Mouse (Mus musculus) hindbrain, embryonic 14.5 days (tissue): ENCODE results near the gene Ctdspl. TPM values are rescaled to one million over a fixed set of nuclear protein-coding genes. Genes with fewer than 3 reads are reported as not detected.

ENCODE experiments used
- ATAC-seq: fragments of 200-750 bp; cut with Nextera tagmentation; 2 replicates; pipeline ENCODE4 v1.8.0; 2017; ENCODE audit warnings: moderate number of reproducible peaks, mild to moderate bottlenecking, moderate TSS enrichment, moderate library complexity; ENCODE audit not compliant: low FRiP score
- DNase-seq: peaks from one replicate; pipeline ENCODE4 v3.0.0-alpha.2; 2015; ENCODE audit warnings: low spot score
- H3K27ac ChIP-seq: fragments of 300-500 bp; sonication (generic); 2 replicates; pipeline ENCODE4 v1.5.1; 2014; ENCODE audit warnings: mild to moderate bottlenecking, moderate library complexity
- H3K27me3 ChIP-seq: fragments of 300-500 bp; sonication (generic); 2 replicates; pipeline ENCODE4 v1.6.1; 2014; ENCODE audit warnings: mild to moderate bottlenecking, low read length, mixed read lengths; ENCODE audit not compliant: control insufficient read depth, insufficient read depth
- H3K36me3 ChIP-seq: fragments of 300-500 bp; sonication (generic); replicated peaks from 2 replicates; pipeline ENCODE4 v1.6.1; 2014; ENCODE audit not compliant: control insufficient read depth, insufficient read depth
- H3K4me1 ChIP-seq: fragments of 300-500 bp; sonication (generic); replicated peaks from 2 replicates; pipeline ENCODE4 v1.6.1; 2014; ENCODE audit warnings: antibody characterized with exemption, low read length, mixed read lengths; ENCODE audit not compliant: control insufficient read depth, insufficient read depth
- H3K4me2 ChIP-seq: fragments of 300-500 bp; sonication (generic); replicated peaks from 2 replicates; pipeline ENCODE4 v1.6.1; 2014; ENCODE audit warnings: mild to moderate bottlenecking, moderate library complexity
- H3K4me3 ChIP-seq: fragments of 300-500 bp; sonication (generic); replicated peaks from 2 replicates; pipeline ENCODE4 v1.5.1; 2014; ENCODE audit warnings: mild to moderate bottlenecking, low read length
- H3K9ac ChIP-seq: fragments of 300-500 bp; sonication (generic); 2 replicates; pipeline ENCODE4 v1.6.1; 2014
- H3K9me3 ChIP-seq: fragments of 300-500 bp; sonication (generic); 2 replicates; pipeline ENCODE4 v1.6.1; 2016; ENCODE audit warnings: low read length; ENCODE audit not compliant: control insufficient read depth
- WGBS: fragments of 180-500 bp; shearing (Covaris S2); extraction: QIAGEN DNeasy Blood & Tissue Kit; methylation state at CpG from one replicate; pipeline ENCODE4 v1.1.7; 2014; 5-methylcytosine and 5-hydroxymethylcytosine counted together
- polyA plus RNA-seq: library from polyadenylated mRNA; unstranded; fragments of >200 nt; fragmentation: Nextera tagmentation; extraction: Ambion mirVana; gene quantifications from 2 replicates; pipeline ENCODE4 v1.2.1, GENCODE M21; 2014

Gene Ctdspl
- 7.5 and 7.7 TPM in 2 replicates for polyA plus RNA-seq

DNA sequence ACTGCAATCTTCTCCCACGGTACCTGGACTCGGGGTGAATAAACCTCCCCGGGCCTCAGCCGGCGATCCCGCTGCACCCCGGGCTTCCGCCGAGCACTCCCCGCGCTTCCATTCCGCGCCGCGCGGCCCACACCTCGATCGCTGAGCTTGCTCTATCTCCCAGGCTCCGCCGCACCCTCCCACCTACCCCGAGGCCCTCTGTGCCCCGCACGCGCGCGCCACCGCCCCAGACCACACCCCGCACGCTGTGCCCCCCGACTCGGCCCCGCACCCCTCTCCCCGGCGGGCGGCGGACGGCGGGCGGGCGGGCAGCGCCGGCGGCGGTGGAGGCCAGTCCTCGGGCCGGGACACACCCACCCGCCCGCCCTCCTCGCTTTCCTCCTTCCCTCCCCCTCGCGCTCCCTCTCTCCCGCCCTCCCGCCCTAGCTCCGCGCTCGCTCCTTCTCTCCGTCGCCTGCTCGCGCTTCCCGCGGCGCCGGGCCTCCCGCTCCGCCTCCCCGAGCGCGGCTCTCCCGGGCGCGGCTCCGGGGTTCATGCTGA, at the start of gene Ctdspl:
Ctdspl (plus strand) TSS at position 343 of the 540 bp plus-strand sequence.
- Histone ChIP-seq H3K4me2 (peak within 1 kb of the TSS; percentile 93), H3K27ac (peak within 1 kb of the TSS; percentile 83), H3K9me3 (no peaks in the 10 kb centered on the region), H3K4me1 (peaks cover 22% of the 10 kb centered on the region), H3K4me3 (peak within 1 kb of the TSS; percentile 82), H3K36me3 (no peaks in the 10 kb centered on the region), H3K9ac (peak within 1 kb of the TSS; percentile 90), H3K27me3 (no peaks in the 10 kb centered on the region)
- peak; percentile 60 for ATAC-seq
- DNase-seq: peak; percentile 46
- 0% methylated on average over 39 of the region's 73 CpGs for WGBS

DNA sequence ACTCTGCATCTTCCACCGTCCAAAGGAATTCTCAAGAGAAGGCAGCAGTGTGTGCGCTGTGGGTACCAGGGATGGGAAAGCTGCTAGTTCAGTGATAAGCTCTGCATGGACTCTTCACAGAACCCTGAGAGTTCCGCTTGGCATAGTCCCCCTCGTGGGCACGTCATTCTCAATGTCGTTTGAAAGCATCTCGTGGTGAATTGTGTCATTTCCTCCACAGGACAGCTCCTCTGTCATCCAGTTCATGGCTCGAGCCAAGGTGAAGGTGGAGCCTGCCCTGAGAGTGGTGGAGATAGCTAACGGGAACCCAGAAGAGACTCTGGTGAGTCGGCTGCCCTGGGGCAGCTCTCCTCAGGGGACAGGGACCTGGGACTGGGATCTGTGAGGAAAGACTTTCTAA, 49.4 kb upstream of the Ctdspl start:
- Histone ChIP-seq H3K4me3 (no peak overlapping the region), H3K9ac (no peak overlapping the region), H3K9me3 (no peaks in the 10 kb centered on the region), H3K4me1 (no peaks in the 10 kb centered on the region), H3K27me3 (no peaks in the 10 kb centered on the region), H3K4me2 (no peak overlapping the region), H3K27ac (no peak overlapping the region), H3K36me3 (no peaks in the 10 kb centered on the region)
- ATAC-seq: no peak
- no peak for DNase-seq
- WGBS: 75% methylated on average over 10 of the region's 10 CpGs

DNA sequence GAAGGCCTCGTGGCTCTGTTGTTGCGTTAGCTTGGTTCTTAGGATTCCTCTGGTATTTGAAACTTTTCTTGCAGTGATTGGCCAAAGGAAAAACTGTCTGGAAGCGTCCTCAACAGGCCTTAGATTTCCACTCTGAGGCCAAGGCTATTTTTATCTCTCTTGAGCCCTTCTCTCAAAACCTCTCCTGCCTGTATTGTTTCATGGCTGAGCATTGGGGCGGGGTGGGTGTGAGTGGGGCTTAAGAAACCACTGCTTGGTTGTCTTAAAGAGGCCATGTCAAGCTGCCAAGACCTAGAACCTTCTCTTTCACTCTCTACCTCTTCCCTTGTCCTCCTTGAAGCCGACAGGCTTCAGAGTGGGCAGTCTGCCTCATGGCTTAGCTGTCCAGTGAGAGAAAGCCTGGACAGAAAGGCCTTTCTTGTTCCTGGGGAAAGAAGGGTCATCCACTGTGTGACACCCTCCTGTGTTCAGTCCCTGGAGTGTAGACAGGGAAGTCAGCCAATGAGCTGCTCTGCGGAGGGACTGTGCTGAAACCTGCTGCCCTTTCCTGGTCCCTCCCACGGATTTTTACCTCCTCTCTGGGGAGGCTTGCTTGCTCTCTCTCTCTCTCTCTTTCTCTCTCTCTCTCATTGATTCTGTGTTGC, 48.8 kb upstream of the Ctdspl start:
- Histone ChIP-seq H3K4me1 (no peaks in the 10 kb centered on the region), H3K9me3 (no peaks in the 10 kb centered on the region), H3K4me2 (no peak overlapping the region), H3K27me3 (no peaks in the 10 kb centered on the region), H3K4me3 (no peak overlapping the region), H3K27ac (no peak overlapping the region), H3K9ac (no peak overlapping the region), H3K36me3 (no peaks in the 10 kb centered on the region)
- DNase-seq (no peak), ATAC-seq (no peak)
- 76% methylated on average over 7 of the region's 7 CpGs for WGBS

DNA sequence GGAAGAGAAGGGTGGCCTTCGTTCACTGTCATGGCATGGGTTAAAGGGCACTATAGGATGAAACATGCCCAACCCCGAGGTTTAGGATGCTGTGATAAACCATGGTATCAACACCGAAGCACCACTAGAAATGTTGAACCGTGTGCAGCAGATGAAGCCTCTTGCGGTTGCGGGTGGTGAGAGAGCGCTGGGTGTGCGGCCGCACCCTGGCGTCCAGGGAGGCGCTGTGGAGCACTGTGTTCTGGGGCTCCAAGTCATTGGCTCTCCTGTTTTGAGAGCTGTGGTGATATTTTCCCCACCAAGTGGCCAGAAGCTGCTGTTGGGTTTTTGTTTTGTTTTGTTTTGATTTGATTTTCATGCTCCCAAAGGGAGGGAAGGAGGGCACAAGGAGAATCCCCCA, 47.7 kb upstream of the Ctdspl start:
- no peak overlapping the region for H3K9ac ChIP-seq
- H3K9me3 ChIP-seq: no peaks in the 10 kb centered on the region
- H3K4me1 ChIP-seq: no peaks in the 10 kb centered on the region
- no peak overlapping the region for H3K4me3 ChIP-seq
- H3K36me3 ChIP-seq: no peaks in the 10 kb centered on the region
- 89% methylated on average over 11 of the region's 11 CpGs for WGBS
- DNase-seq (no peak), ATAC-seq (no peak)
- no peaks in the 10 kb centered on the region for H3K27me3 ChIP-seq
- H3K27ac ChIP-seq: no peak overlapping the region
- no peak overlapping the region for H3K4me2 ChIP-seq

DNA sequence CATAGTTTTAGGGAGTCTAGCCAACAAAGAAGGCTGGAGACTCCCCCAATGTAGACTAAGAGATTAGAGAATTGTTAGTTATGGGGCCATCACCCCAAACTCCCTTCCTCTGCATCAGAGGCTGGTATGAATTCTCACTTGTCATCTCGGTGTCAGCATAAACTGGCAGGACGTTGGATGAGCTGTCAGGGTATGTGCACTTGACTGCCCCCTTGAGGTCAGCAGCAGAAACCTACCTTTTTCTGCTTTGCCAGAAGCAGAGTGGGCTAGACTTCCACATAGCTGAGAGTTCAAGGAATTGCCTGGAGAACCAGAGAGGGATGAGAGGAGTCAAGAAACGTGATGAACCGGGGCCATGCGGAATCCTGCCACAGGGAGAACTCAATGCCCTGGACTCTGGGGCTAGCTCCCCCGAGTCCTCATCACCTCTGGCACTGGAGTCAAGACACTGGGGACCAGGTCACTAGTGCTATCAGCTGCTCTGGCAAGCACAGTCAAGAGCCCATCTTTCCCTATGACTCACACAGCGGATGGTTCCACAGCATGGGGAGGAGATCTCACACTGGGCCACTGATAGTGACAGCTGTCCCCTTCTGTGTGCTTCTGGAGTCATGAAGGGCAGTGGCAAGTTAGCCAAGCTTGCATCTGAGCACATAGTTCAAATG, 44.8 kb upstream of the Ctdspl start:
- DNase-seq (no peak), ATAC-seq (no peak)
- Histone ChIP-seq H3K9me3 (no peaks in the 10 kb centered on the region), H3K27ac (no peak overlapping the region), H3K27me3 (no peaks in the 10 kb centered on the region), H3K36me3 (no peaks in the 10 kb centered on the region), H3K9ac (no peak overlapping the region), H3K4me3 (no peak overlapping the region), H3K4me1 (no peaks in the 10 kb centered on the region), H3K4me2 (no peak overlapping the region)
- 78% methylated on average over 7 of the region's 7 CpGs for WGBS

DNA sequence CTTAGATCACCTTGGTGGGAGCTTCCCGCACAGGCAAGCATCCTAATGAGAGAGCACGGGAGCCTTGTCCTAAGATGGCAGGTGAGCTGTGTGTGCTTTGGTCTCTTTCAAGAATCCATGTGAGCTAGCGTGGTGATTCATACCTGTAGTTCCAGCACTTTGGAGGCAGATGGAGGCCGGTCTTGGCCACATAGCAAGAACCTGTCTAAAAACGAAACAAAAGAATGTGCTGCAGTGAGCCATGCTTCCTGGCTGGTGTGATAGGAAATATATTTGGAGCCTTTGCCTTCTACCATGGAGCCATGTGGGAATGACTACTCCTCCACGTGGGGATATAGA, 44.3 kb upstream of the Ctdspl start:
- Histone ChIP-seq H3K4me3 (no peak overlapping the region), H3K4me1 (no peaks in the 10 kb centered on the region), H3K9ac (no peak overlapping the region), H3K36me3 (no peaks in the 10 kb centered on the region), H3K9me3 (no peaks in the 10 kb centered on the region), H3K4me2 (no peak overlapping the region), H3K27ac (no peak overlapping the region), H3K27me3 (no peaks in the 10 kb centered on the region)
- no peak for ATAC-seq
- DNase-seq: no peak
- 91% methylated on average over 6 of the region's 6 CpGs for WGBS

DNA sequence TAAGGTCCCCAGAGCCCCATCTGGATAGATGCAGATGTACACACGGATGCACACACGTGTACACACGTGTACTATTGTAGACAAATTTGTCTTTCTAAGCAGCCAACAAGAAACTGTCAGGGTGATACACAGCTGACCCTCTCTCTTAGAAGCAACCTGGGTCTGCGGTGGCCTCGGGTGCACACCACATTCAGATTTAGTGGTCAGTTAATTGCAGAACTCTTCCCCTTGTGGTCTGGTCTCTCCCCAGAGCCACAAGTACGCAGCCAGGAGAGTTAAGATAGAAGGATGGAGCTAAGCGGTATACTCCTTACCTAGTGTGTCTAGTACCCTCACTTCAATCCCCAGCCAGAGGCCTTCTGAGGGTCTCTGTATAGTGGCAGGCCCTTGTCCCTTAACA, 43.1 kb upstream of the Ctdspl start:
- Histone ChIP-seq H3K27ac (no peak overlapping the region), H3K9ac (no peak overlapping the region), H3K4me2 (no peak overlapping the region), H3K27me3 (no peaks in the 10 kb centered on the region), H3K4me1 (no peaks in the 10 kb centered on the region), H3K4me3 (no peak overlapping the region), H3K9me3 (no peaks in the 10 kb centered on the region), H3K36me3 (no peaks in the 10 kb centered on the region)
- DNase-seq (no peak), ATAC-seq (no peak)
- WGBS: 98% methylated on average over 7 of the region's 7 CpGs

DNA sequence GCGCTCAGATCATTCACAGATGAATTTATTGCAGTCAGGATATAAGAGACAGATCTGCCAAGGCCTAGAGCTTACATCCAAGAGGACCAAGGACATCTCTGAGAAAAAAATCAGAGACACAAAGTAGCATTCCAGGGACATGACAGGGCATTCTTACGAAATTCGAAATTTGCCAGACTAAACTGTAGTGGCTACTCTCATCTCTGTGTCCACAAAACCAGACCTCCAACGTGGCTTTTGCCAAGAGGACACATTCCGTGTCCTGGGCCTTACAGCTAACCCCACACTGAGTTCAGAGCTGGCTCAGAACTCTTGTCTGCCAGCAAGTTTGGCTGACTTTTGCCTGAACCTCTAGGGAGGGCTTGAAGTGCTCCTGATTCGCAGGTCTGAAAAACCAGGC, 40.5 kb upstream of the Ctdspl start:
- H3K9me3 ChIP-seq: no peaks in the 10 kb centered on the region
- H3K36me3 ChIP-seq: no peaks in the 10 kb centered on the region
- no peaks in the 10 kb centered on the region for H3K4me1 ChIP-seq
- no peak overlapping the region for H3K4me2 ChIP-seq
- WGBS: 72% methylated on average over 6 of the region's 6 CpGs
- H3K27me3 ChIP-seq: no peaks in the 10 kb centered on the region
- no peak for DNase-seq
- H3K9ac ChIP-seq: no peak overlapping the region
- no peak for ATAC-seq
- no peak overlapping the region for H3K27ac ChIP-seq
- no peak overlapping the region for H3K4me3 ChIP-seq

DNA sequence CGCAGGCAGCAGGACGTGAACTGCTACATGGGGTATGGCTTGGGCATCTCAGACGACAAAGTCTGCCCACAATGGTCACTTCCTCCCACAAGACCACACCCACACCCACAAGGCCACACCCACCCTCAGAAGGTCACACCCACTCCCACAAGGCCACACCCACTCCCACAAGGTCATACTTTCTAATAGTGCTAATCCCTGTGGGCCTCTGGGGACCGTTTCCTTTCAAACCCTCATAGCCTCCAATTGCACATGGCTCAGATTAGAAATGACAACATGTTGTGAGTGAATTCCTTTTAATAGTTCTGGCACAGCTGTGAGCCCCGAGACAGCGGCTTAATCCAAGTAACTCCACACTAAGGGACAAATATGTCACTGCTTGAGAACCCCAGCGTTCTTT, 39.1 kb upstream of the Ctdspl start:
- no peaks in the 10 kb centered on the region for H3K36me3 ChIP-seq
- H3K4me3 ChIP-seq: no peak overlapping the region
- no peaks in the 10 kb centered on the region for H3K27me3 ChIP-seq
- WGBS: 95% methylated on average over 7 of the region's 7 CpGs
- no peak overlapping the region for H3K4me2 ChIP-seq
- no peaks in the 10 kb centered on the region for H3K4me1 ChIP-seq
- DNase-seq (no peak), ATAC-seq (no peak)
- H3K9me3 ChIP-seq: no peaks in the 10 kb centered on the region
- H3K9ac ChIP-seq: no peak overlapping the region
- H3K27ac ChIP-seq: no peak overlapping the region
